In genomic region chr9:102622192-102622857, GRCm38 (mm10) we compare ENCODE assay signal across 8 mouse cellular contexts. TPM values are rescaled to one million over a fixed set of nuclear protein-coding genes. Genes with fewer than 3 reads are reported as not detected.
DNase-seq lines count a peak whose midpoint lies in the region; ATAC-seq and TF ChIP-seq lines count a peak whose summit lies in the region.

No protein-coding gene starts in this region.

- H3K9me3 ChIP-seq in intestine, postnatal 0 days (ENCODE audit: control insufficient read depth) = no peaks in the 10 kb centered on the region
- no peaks in the 10 kb centered on the region for H3K9me3 ChIP-seq in intestine, embryonic 16.5 days (ENCODE audit: control insufficient read depth, low read length)
- no peaks in the 10 kb centered on the region for H3K9me3 ChIP-seq in embryonic facial prominence, embryonic 13.5 days

- no peak overlapping the region for H3K4me2 ChIP-seq in intestine, postnatal 0 days (replicated peaks; ENCODE audit: low read depth)
- H3K4me2 ChIP-seq in intestine, embryonic 16.5 days (ENCODE audit: low read depth, low read length) = no peak overlapping the region
- no peak overlapping the region for H3K4me2 ChIP-seq in embryonic facial prominence, embryonic 13.5 days

- H3K4me1 ChIP-seq in intestine, postnatal 0 days (replicated peaks; ENCODE audit: control insufficient read depth, insufficient read depth, low read length) = peaks cover 5% of the 10 kb centered on the region
- peaks cover 4% of the 10 kb centered on the region for H3K4me1 ChIP-seq in intestine, embryonic 16.5 days (ENCODE audit: control insufficient read depth, insufficient read depth, low read length)
- peaks cover 19% of the 10 kb centered on the region for H3K4me1 ChIP-seq in embryonic facial prominence, embryonic 13.5 days
- H3K4me1 ChIP-seq in liver, adult 2 months (ENCODE audit: control insufficient read depth, insufficient read depth, low read length) = peaks cover 7% of the 10 kb centered on the region

- TF ChIP-seq CTCF in intestine, postnatal 0 days (IDR thresholded peaks at IDR 0.05; ENCODE audit: low read depth) = peak; percentile 88
- peak; percentile 51 for TF ChIP-seq CTCF in liver, adult 2 months (IDR thresholded peaks at IDR 0.05; ENCODE audit: low read depth, low read length)

- peaks cover 5% of the 10 kb centered on the region; the same call in 1 of the 2 replicates for H3K36me3 ChIP-seq in intestine, postnatal 0 days (ENCODE audit: control insufficient read depth, insufficient read depth)
- H3K36me3 ChIP-seq in intestine, embryonic 16.5 days (ENCODE audit: control insufficient read depth, insufficient read depth, low read length) = no peaks in the 10 kb centered on the region
- peaks cover 16% of the 10 kb centered on the region; the same call in 1 of the 2 replicates for H3K36me3 ChIP-seq in embryonic facial prominence, embryonic 13.5 days
- H3K36me3 ChIP-seq in liver, adult 2 months (ENCODE audit: control insufficient read depth, insufficient read depth, low read length) = peaks cover 2% of the 10 kb centered on the region; the same call in 1 of the 2 replicates
- 0 out of 2 replicates have a peak, but pooled peaks cover 1% of the 10 kb centered on the region for H3K36me3 ChIP-seq in splenic B cell, adult 2 months (ENCODE audit: control insufficient read depth, insufficient read depth, low read length, poor library complexity, severe bottlenecking)

- no peaks in the 10 kb centered on the region for H3K27me3 ChIP-seq in intestine, postnatal 0 days (replicated peaks; ENCODE audit: control insufficient read depth, insufficient read depth, low read length)
- H3K27me3 ChIP-seq in intestine, embryonic 16.5 days (replicated peaks; ENCODE audit: control insufficient read depth, insufficient read depth, low read length) = no peaks in the 10 kb centered on the region
- H3K27me3 ChIP-seq in embryonic facial prominence, embryonic 13.5 days = no peaks in the 10 kb centered on the region
- H3K27me3 ChIP-seq in liver, adult 2 months (ENCODE audit: control insufficient read depth, insufficient read depth, low read length) = no peaks in the 10 kb centered on the region
- H3K27me3 ChIP-seq in splenic B cell, adult 2 months (ENCODE audit: control insufficient read depth, insufficient read depth, low read length, poor library complexity, severe bottlenecking) = no peaks in the 10 kb centered on the region

- no peak overlapping the region for H3K9ac ChIP-seq in intestine, postnatal 0 days (ENCODE audit: low read depth, low read length)
- H3K9ac ChIP-seq in intestine, embryonic 16.5 days (ENCODE audit: low read depth, low read length) = no peak overlapping the region
- no peak overlapping the region for H3K9ac ChIP-seq in embryonic facial prominence, embryonic 13.5 days
- H3K9ac ChIP-seq in liver, adult 2 months (ENCODE audit: low read depth, low read length) = no peak overlapping the region

- H3K27ac ChIP-seq in intestine, postnatal 0 days (ENCODE audit: low read depth, low read length) = no peak overlapping the region
- no peak overlapping the region for H3K27ac ChIP-seq in intestine, embryonic 16.5 days (ENCODE audit: low read length)
- H3K27ac ChIP-seq in embryonic facial prominence, embryonic 13.5 days = peak overlapping the region; percentile 19
- no peak overlapping the region for H3K27ac ChIP-seq in liver, adult 2 months (replicated peaks; ENCODE audit: insufficient read depth, low read depth, low read length)

- 30% methylated on average over 5 of the region's 5 CpGs for WGBS in intestine, postnatal 0 days
- WGBS in intestine, embryonic 16.5 days = 32% methylated on average over 5 of the region's 5 CpGs
- WGBS in embryonic facial prominence, embryonic 13.5 days = 31% methylated on average over 5 of the region's 5 CpGs
- 32% methylated on average over 5 of the region's 5 CpGs for WGBS in liver, adult 2 months

- no peak for ATAC-seq in intestine, postnatal 0 days
- ATAC-seq in intestine, embryonic 16.5 days = no peak
- no peak for ATAC-seq in embryonic facial prominence, embryonic 13.5 days (ENCODE audit: insufficient number of reproducible peaks, insufficient read depth, low FRiP score, low TSS enrichment, low read depth)

- no peak for TF ChIP-seq POLR2A in liver, adult 2 months (IDR thresholded peaks at IDR 0.05; ENCODE audit: extremely low read depth, insufficient read depth, low read length)

- H3K4me3 ChIP-seq in intestine, postnatal 0 days (ENCODE audit: low read depth, low read length) = no peak overlapping the region
- no peak overlapping the region for H3K4me3 ChIP-seq in intestine, embryonic 16.5 days (ENCODE audit: low read length)
- H3K4me3 ChIP-seq in embryonic facial prominence, embryonic 13.5 days = no peak overlapping the region
- no peak overlapping the region for H3K4me3 ChIP-seq in liver, adult 2 months (ENCODE audit: insufficient read depth, low read depth, low read length)

- peak; percentile 64 to 72 for DNase-seq in B cell, adult 2 months
- peak; percentile 67 for DNase-seq in MEL-GATA-1-ER (ENCODE audit: extremely low read depth, low read depth)
- peak; percentile 57 for DNase-seq in liver, adult 2 months (ENCODE audit: extremely low read depth, low read depth, low spot score)
- peak; percentile 83 for DNase-seq in splenic B cell, adult 2 months (ENCODE audit: low read depth, low spot score)
- DNase-seq in frontal cortex, postnatal 25 days (ENCODE audit: low spot score in 2 of 2) = no peak

- H3K79me2 ChIP-seq in liver, adult 2 months (ENCODE audit: control insufficient read depth, insufficient read depth, low read length) = no peaks in the 10 kb centered on the region; the same call in 1 of the 2 replicates

RNA-seq across cellular contexts. Expression of gene Anapc13, which starts 3.8 kb away (rescaled TPM):
- 182 and 204 TPM in 2 replicates for polyA plus RNA-seq in intestine, postnatal 0 days (2015; fragmentation: Nextera tagmentation; extraction: Ambion mirVana)
- polyA plus RNA-seq in intestine, embryonic 16.5 days (2015; fragmentation: Nextera tagmentation; extraction: Ambion mirVana) = 175 and 183 TPM in 2 replicates
- 195 and 200 TPM in 2 replicates for polyA plus RNA-seq in embryonic facial prominence, embryonic 13.5 days (2015; fragmentation: Nextera tagmentation; extraction: Ambion mirVana)
- 53.4 and 55.2 TPM in 2 replicates for total RNA-seq in liver, adult 2 months (2014; rRNA removed)
- 65.8 and 102 TPM in 2 replicates for polyA plus RNA-seq in liver, adult 2 months (2012; rRNA removed)

RNA-seq across cellular contexts. Expression of gene Cep63, which starts 4.0 kb away (rescaled TPM):
- 25.8 and 30.8 TPM in 2 replicates for polyA plus RNA-seq in intestine, postnatal 0 days (2015; fragmentation: Nextera tagmentation; extraction: Ambion mirVana)
- polyA plus RNA-seq in intestine, embryonic 16.5 days (2015; fragmentation: Nextera tagmentation; extraction: Ambion mirVana) = 42.7 and 43.2 TPM in 2 replicates
- 50.9 and 57.8 TPM in 2 replicates for polyA plus RNA-seq in embryonic facial prominence, embryonic 13.5 days (2015; fragmentation: Nextera tagmentation; extraction: Ambion mirVana)
- total RNA-seq in liver, adult 2 months (2014; rRNA removed) = 5.9 and 6.5 TPM in 2 replicates
- 1.6 and 2.0 TPM in 2 replicates for polyA plus RNA-seq in liver, adult 2 months (2012; rRNA removed)

Comparison
In these comparisons a context has a peak if more than half of its experiments do, and no peak if none do; other contexts are left out.
1. DNase-seq: peak in B cell, adult 2 months (2 of 2), MEL-GATA-1-ER (single experiment), liver, adult 2 months (single experiment) and splenic B cell, adult 2 months (single experiment); none in frontal cortex, postnatal 25 days (0 of 2).